Mouse (Mus musculus) midbrain, postnatal 0 days (tissue): ENCODE data around the gene Arid1b. TPM values are rescaled to one million over a fixed set of nuclear protein-coding genes. Genes with fewer than 3 reads are reported as not detected.
A peak's percentile ranks its signal among the peaks of the same experiment; 100 is the strongest.
"Not testable (repeated sequence)": the region's sequence is repeated elsewhere in the genome, so short reads cannot be mapped to it uniquely, and the experiment has no call there.

ENCODE experiments used
- ATAC-seq: fragments of 200-750 bp; cut with Nextera tagmentation; 2 replicates; pipeline ENCODE4 v1.8.0; 2017; ENCODE audit warnings: moderate number of reproducible peaks, mild to moderate bottlenecking, moderate TSS enrichment, moderate library complexity; ENCODE audit not compliant: low FRiP score
- DNase-seq: peaks from one replicate; pipeline ENCODE4 v3.0.0-alpha.2; 2015; ENCODE audit warnings: low spot score
- H3K27ac ChIP-seq: fragments of 300-500 bp; sonication (generic); 2 replicates; pipeline ENCODE4 v1.5.1; 2014; ENCODE audit warnings: low read depth, mild to moderate bottlenecking, low read length, mixed read lengths
- H3K27me3 ChIP-seq: fragments of 300-500 bp; sonication (generic); 2 replicates; pipeline ENCODE4 v1.6.1; 2014; ENCODE audit warnings: low read length, control low read depth, mixed read lengths; ENCODE audit not compliant: insufficient read depth
- H3K36me3 ChIP-seq: fragments of 300-500 bp; sonication (generic); 2 replicates; pipeline ENCODE4 v1.6.1; 2014; ENCODE audit warnings: low read length, control low read depth, mixed read lengths; ENCODE audit not compliant: insufficient read depth
- H3K4me1 ChIP-seq: fragments of 300-500 bp; sonication (generic); 2 replicates; pipeline ENCODE4 v1.6.1; 2014; ENCODE audit warnings: mild to moderate bottlenecking, control low read depth, antibody characterized with exemption, low read length, mixed read lengths; ENCODE audit not compliant: insufficient read depth
- H3K4me2 ChIP-seq: fragments of 300-500 bp; sonication (generic); 2 replicates; pipeline ENCODE4 v1.6.1; 2014; ENCODE audit warnings: low read depth, mild to moderate bottlenecking, low read length, mixed read lengths; ENCODE audit not compliant: poor library complexity, severe bottlenecking
- H3K4me3 ChIP-seq: fragments of 300-500 bp; sonication (generic); 2 replicates; pipeline ENCODE4 v1.5.1; 2014; ENCODE audit warnings: low read depth, mild to moderate bottlenecking, low read length, moderate library complexity
- H3K9ac ChIP-seq: fragments of 300-500 bp; sonication (generic); replicated peaks from 2 replicates; pipeline ENCODE4 v1.6.1; 2014; ENCODE audit warnings: mild to moderate bottlenecking, low read length, moderate library complexity, mixed read lengths; ENCODE audit not compliant: poor library complexity, severe bottlenecking
- H3K9me3 ChIP-seq: fragments of 300-500 bp; sonication (generic); 2 replicates; pipeline ENCODE4 v1.6.1; 2016; ENCODE audit warnings: low read length, control low read depth
- CTCF ChIP-seq: IDR thresholded peaks from 2 replicates; pipeline ENCODE4 v1.5.1; 2016; ENCODE audit warnings: antibody characterized with exemption, mild to moderate bottlenecking
- WGBS: fragments of 180-500 bp; shearing (Covaris S2); extraction: QIAGEN DNeasy Blood & Tissue Kit; methylation state at CpG from one replicate; pipeline ENCODE4 v1.1.7; 2014; 5-methylcytosine and 5-hydroxymethylcytosine counted together
- polyA plus RNA-seq: library from polyadenylated mRNA; unstranded; fragments of >200 nt; fragmentation: Nextera tagmentation; extraction: Ambion mirVana; gene quantifications from 2 replicates; pipeline ENCODE4 v1.2.1, GENCODE M21; 2015
- total RNA-seq: library from RNA; depleted of rRNA; stranded (reverse); fragments of >200 nt; gene quantifications from 2 replicates; pipeline ENCODE4 v1.2.3, GENCODE M21; 2014

The Arid1b gene
- total and polyA plus RNA-seq, 2 experiments from 2014 or later, result 11.9 to 73.3 TPM

DNA sequence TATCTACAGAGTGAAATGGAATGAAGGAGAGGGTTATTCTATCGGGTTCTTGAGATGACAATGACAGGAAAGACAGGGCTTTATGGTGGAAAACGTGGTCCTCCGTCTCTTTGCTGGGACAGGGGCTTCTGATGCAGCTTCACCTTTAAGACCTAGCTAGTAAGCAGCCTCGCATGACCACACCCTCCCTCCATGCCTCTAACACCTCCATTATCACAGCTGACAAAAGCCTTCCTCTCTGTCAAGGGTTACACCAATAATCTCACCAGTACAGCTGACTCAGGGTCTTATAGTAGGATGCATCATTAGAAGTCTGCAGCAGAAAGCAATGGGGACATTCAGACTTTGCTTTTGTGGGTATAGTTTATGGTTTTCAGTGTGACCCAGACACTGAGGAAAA lies 116.0 kb downstream of the Arid1b start:
- no peak for TF ChIP-seq CTCF
- Histone ChIP-seq H3K9ac (no peak overlapping the region), H3K9me3 (no peaks in the 10 kb centered on the region), H3K4me1 (peaks cover 7% of the 10 kb centered on the region), H3K27me3 (no peaks in the 10 kb centered on the region), H3K36me3 (no peaks in the 10 kb centered on the region), H3K4me2 (no peak overlapping the region), H3K4me3 (no peak overlapping the region), H3K27ac (no peak overlapping the region)
- 80% methylated on average over 4 of the region's 4 CpGs for WGBS
- DNase-seq (no peak), ATAC-seq (no peak)

DNA sequence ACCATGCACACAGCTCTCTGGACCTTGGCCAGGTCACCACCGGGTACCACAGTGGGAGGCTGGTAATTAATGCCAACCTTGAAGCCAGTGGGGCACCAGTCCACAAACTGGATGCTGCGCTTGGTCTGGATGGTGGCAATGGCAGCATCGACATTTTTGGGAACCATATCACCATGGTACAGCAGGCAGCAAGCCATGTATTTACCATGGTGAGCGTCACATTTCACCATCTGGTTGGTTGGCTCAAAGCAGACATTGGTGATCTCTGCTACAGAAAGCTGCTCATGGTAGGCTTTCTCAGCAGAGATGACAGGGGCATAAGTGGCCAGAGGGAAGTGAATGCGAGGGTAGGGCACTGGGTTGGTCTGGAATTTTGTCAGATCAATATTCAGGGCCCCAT lies 116.8 kb downstream of the Arid1b start:
- not testable (repeated sequence) for H3K9ac ChIP-seq, ATAC-seq, H3K4me1 ChIP-seq, H3K27ac ChIP-seq, H3K4me3 ChIP-seq, H3K36me3 ChIP-seq, H3K4me2 ChIP-seq, H3K9me3 ChIP-seq, DNase-seq, H3K27me3 ChIP-seq
- 94% methylated on average over 5 of the region's 5 CpGs for WGBS

DNA sequence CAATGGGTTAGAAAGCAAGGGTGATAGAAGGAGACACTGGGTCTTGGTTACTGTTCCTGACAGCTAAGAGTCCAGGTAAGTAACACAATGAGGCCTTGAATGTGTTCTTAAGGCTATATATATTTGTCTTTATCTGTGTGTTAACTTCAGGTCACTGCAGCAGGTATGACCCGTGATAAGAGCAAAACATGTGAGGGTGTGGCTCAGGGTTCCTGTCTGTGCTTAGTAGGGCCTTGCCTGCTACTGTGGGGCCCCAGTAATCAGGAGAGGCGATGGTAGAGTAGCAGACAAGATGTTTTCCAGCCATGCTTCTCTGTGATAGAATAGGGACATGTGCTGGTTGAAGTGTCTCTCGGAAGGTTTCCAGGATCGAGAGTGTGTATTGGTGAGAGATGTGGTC lies 118.0 kb downstream of the Arid1b start:
- no peak for TF ChIP-seq CTCF
- Histone ChIP-seq H3K36me3 (no peaks in the 10 kb centered on the region), H3K27me3 (no peaks in the 10 kb centered on the region), H3K9me3 (no peaks in the 10 kb centered on the region), H3K27ac (no peak overlapping the region), H3K4me2 (no peak overlapping the region), H3K4me1 (peaks cover 6% of the 10 kb centered on the region; the same call in 1 of the 2 replicates), H3K4me3 (no peak overlapping the region), H3K9ac (no peak overlapping the region)
- WGBS, result 94% methylated on average over 4 of the region's 4 CpGs
- no peak for ATAC-seq
- DNase-seq, result no peak

DNA sequence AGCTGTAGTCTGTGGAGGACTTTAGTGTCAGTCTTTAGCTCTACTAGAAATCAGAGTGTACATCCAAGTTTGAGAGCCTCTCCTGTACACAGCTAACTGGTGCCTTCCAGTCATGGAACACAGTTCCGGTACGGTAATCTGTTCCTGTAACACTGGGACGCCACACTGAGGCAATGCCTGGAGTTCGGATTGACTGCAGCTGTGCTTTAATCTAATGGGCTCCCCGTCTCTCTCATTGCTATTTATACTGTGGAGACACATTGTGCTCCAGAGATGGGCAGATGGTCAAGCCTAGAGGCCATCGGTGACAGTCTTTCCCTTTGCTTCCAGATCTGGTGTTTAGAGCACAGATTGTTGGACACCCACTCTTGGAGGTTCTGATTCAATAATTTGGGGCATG lies 121.8 kb downstream of the Arid1b start:
- Histone ChIP-seq H3K4me3 (no peak overlapping the region), H3K27me3 (no peaks in the 10 kb centered on the region), H3K9ac (no peak overlapping the region), H3K9me3 (no peaks in the 10 kb centered on the region), H3K4me2 (no peak overlapping the region), H3K36me3 (no peaks in the 10 kb centered on the region), H3K4me1 (peaks cover 4% of the 10 kb centered on the region; the same call in 1 of the 2 replicates), H3K27ac (no peak overlapping the region)
- DNase-seq (peak; percentile 26), ATAC-seq (no peak)
- TF ChIP-seq CTCF, result no peak
- WGBS, result 73% methylated on average over 6 of the region's 6 CpGs

DNA sequence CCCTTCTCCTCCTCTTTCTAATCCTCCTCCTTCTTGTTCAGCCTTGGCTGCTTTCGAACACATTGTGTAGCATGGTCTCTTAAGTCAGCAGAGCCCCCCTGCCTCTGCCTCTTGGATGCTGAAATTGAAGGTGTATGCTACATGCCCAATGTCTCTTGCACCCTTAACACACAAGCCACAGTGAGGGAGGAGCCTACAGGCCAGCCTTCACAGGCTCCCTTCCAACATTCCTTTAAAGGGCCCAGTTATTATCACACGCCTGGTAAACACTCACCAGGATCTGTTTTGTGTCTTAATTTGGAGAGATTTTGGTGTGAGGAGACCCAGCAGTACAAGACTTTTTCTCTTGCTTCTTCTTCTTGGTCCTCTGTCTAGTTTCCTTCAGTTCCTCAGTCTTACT lies 122.9 kb downstream of the Arid1b start:
- no peak for ATAC-seq

DNA sequence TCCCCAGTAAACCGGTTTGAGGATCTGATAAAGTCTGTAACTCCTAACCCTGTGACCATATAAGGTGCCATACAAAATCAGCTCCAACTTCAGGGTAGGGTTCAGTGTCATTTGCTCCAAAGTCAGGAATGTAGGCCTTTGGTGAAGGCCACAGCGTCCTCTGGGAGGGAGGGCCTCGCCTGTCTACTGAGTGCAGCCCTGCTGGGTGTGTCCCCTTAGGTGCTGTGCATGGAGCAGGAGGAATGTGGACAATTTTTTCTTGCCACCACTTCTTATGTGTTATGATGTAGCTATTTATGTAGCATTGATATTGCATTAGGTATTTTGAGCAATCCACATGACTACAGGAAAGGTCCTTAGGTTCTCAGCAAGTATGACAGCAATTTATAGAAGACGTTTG lies 124.0 kb downstream of the Arid1b start:
- no peak for ATAC-seq

More for the DNA sequence above, 122.9 kb downstream of the Arid1b start:
- peaks cover 4% of the 10 kb centered on the region; the same call in 1 of the 2 replicates for H3K4me1 ChIP-seq
- DNase-seq, result no peak
- TF ChIP-seq CTCF, result no peak
- H3K4me3 ChIP-seq, result no peak overlapping the region
- WGBS, result 66% methylated on average over 2 of the region's 2 CpGs
- no peaks in the 10 kb centered on the region for H3K27me3 ChIP-seq
- no peaks in the 10 kb centered on the region for H3K36me3 ChIP-seq
- H3K4me2 ChIP-seq, result no peak overlapping the region
- no peak overlapping the region for H3K9ac ChIP-seq
- no peak overlapping the region for H3K27ac ChIP-seq
- H3K9me3 ChIP-seq, result no peaks in the 10 kb centered on the region

More for the DNA sequence above, 124.0 kb downstream of the Arid1b start:
- H3K27ac ChIP-seq, result no peak overlapping the region
- WGBS, result 94% methylated on average over 4 of the region's 4 CpGs
- H3K4me3 ChIP-seq, result no peak overlapping the region
- no peaks in the 10 kb centered on the region for H3K27me3 ChIP-seq
- no peak overlapping the region for H3K4me2 ChIP-seq
- H3K4me1 ChIP-seq, result peaks cover 4% of the 10 kb centered on the region; the same call in 1 of the 2 replicates
- no peak for DNase-seq
- no peaks in the 10 kb centered on the region for H3K36me3 ChIP-seq
- H3K9ac ChIP-seq, result no peak overlapping the region
- H3K9me3 ChIP-seq, result no peaks in the 10 kb centered on the region
- no peak for TF ChIP-seq CTCF
